Mouse (Mus musculus) layer of hippocampus, postnatal 36 days (tissue): ENCODE measurements around the gene Akr1e1. TPM values are rescaled to one million over a fixed set of nuclear protein-coding genes. Genes with fewer than 3 reads are reported as not detected.
A peak's percentile ranks its signal among the peaks of the same experiment; 100 is the strongest.
"Not testable (repeated sequence)": the region's sequence is repeated elsewhere in the genome, so short reads cannot be mapped to it uniquely, and the experiment has no call there.

Experiments used
- DNase-seq, 2 experiments: peaks; one replicate each; pipeline ENCODE4 v3.0.0; 2022
- total RNA-seq, 2 experiments: library from RNA; stranded (reverse); gene quantifications; 2 replicates each; pipeline ENCODE4 v1.2.3; 2021

Akr1e1 gene
- total RNA-seq: 10 to 100 TPM; 21.8 to 24.1 TPM

GRCm38 (mm10) chr13:4608961-4609409, at the start of gene Akr1e1:
Gene Akr1e1, minus strand, starts transcription at chr13:4609174.
- peak; percentile 89 for DNase-seq

DNA sequence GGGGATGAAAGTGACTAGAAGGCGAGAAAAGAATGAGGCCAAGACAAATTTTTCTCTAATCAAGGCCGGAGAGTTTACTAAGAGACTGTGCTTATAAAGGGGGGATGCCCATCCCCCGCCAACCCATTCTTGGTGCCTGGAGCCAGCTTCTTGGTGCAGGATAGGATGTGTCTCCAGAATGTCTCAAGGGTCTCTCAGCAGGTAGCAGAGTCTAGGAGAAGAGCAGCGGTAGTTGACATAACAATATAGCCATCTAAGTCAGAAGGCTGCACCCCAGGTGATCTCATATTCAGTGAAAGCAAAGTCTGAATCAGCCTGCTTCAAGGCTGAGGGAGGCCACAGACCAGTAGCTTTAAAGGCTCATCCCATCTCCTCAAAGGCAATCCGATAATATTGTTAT, 49.4 kb upstream of the Akr1e1 start:
- no peak for DNase-seq

- DNase-seq: no peak
Observed at GRCm38 (mm10) chr13:4656277-4657146, 47.5 kb upstream of the Akr1e1 start.

DNA sequence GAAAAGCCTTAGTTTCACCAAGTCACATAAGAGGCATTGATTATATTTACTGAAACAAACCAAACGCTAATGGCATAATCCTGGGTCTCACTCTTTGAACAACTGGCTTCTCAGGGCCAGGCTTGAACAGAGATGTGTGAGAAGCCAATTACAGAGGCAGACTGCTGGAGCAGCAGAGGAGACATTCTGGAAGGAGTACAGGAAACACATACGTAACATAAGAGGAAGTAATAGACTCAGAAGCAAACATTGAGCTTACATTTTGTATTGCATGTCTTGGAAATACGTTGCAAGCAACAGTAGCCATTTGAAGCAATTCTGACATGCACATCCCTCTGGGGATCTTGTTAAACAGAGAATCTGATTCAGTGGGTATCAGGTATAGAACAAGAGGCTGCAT, 41.2 kb upstream of the Akr1e1 start:
- no peak for DNase-seq

DNA sequence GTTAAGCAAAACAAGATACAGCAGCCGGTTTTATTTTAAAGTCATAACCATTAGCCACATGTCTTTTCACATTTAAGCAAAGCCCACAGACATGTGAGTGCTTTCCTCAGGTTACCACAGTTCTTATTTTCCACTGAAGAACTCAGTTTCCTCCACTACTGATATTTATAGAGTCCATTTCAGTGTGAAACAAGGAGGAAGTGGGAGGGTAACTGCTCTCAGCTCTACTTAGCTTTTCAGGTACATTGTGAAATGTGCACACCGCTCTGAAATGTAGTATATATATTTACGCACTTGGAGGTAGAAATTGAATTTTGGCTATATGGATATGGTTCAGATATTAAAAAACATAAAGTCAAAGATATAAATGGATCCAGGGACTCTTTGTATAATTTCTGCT, 36.3 kb upstream of the Akr1e1 start:
- DNase-seq: no peak

GRCm38 (mm10) chr13:4610902-4611301, 1.9 kb upstream of the Akr1e1 start:
- no peak for DNase-seq

- DNase-seq: no peak
Observed at GRCm38 (mm10) chr13:4608530-4608929, 444 bp downstream of the Akr1e1 start.

DNA sequence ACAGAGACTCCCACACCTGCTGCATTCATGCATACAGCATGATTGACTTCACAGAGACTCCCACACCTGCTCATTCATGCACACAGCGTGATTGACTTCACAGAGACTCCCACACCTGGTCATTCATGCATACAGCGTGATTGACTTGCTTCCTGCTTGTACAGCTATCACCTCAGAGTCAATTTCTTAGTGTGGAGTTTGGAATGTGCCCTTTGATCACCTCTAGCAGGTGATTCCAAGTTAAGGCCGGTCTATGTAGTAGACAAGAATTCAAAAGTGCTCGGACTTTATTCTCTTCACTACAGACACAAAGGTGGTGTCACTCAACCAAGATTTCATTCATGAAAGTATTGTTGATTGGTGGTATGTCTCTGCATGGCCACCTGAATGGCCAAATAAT, 2.2 kb downstream of the Akr1e1 start:
- DNase-seq: no peak

GRCm38 (mm10) chr13:4603431-4603830, 5.5 kb downstream of the Akr1e1 start:
- not testable (repeated sequence) for DNase-seq

- no peak for DNase-seq
Observed at GRCm38 (mm10) chr13:4576921-4577320, 32.1 kb downstream of the Akr1e1 start.

DNA sequence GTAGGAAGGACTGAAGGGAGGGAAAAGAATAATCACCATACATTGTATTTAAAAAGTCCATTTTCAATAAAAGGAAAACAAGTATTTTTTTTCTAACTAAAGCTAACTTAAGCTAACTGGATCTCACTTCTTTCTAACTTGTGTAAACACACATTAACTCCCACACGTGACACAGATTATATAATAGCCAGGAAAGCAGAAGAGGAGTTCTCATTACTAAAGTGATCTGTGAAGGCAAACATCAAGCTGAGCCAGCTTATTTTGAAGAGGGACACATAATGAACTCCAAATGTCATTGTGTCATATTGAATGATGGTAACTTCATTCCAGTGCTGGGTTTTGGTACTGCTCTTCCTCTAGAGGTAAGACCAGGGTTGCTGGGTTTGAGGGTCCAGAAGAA, 35.1 kb downstream of the Akr1e1 start, which contains the start of gene Akr1c21:
Gene Akr1c21, plus strand, starts transcription at position 205 of the 400 bp plus-strand sequence.
- no peak for DNase-seq

- DNase-seq: no peak
Observed at GRCm38 (mm10) chr13:4565996-4566395, 43.0 kb downstream of the Akr1e1 start.

- no peak for DNase-seq
Observed at GRCm38 (mm10) chr13:4560500-4560899, 48.5 kb downstream of the Akr1e1 start.

- no peak for DNase-seq
Observed at GRCm38 (mm10) chr13:4559143-4559542, 49.8 kb downstream of the Akr1e1 start.

Other genes with a start within 250 kb of the Akr1e1 start
- gene Akr1c6, start 174.9 kb downstream of the Akr1e1 start, total RNA-seq: not detected
- not detected for gene Akr1c20, start 85.8 kb downstream of the Akr1e1 start, total RNA-seq
- gene Akr1c21, start 35.1 kb downstream of the Akr1e1 start, total RNA-seq: not detected